ENCODE assay signal across 21 mouse cellular contexts in genomic region chr1:133321267-133321925, GRCm38 (mm10). TPM values are rescaled to one million over a fixed set of nuclear protein-coding genes. Genes with fewer than 3 reads are reported as not detected.
DNase-seq lines count a peak whose midpoint lies in the region; ATAC-seq lines count a peak whose summit lies in the region.
"Had no signal": no experiment of that assay in that cellular context is flagged by ENCODE, and none has a peak within 500 bp of the region (broad histone marks: within the 10 kb centered on the region; RNA-seq: fewer than 3 reads in every experiment).

Kiss1 (plus strand) TSS chr1:133321875.

- no peak within 1 kb of the TSS for H3K27ac ChIP-seq in hindbrain, embryonic 12.5 days
- no peak within 1 kb of the TSS for H3K27ac ChIP-seq in hindbrain, embryonic 16.5 days (ENCODE audit: low read depth, low read length)
- H3K27ac ChIP-seq in midbrain, embryonic 14.5 days (replicated peaks; ENCODE audit: low read depth, low read length): no peak within 1 kb of the TSS
- no peak within 1 kb of the TSS for H3K27ac ChIP-seq in midbrain, embryonic 10.5 days (replicated peaks)
- H3K27ac ChIP-seq: heart, embryonic 15.5 days; hindbrain, embryonic 14.5 days; limb, embryonic 13.5 days had no signal

- DNase-seq in midbrain, embryonic 14.5 days: peak; percentile 25
- no peak for DNase-seq in midbrain, embryonic 10.5 days (ENCODE audit: low spot score)
- DNase-seq in layer of hippocampus, postnatal 10 days (ENCODE audit: low spot score in 2 of 2): peak; percentile 40 to 47
- peak; percentile 59 for DNase-seq in lung, postnatal 14 days
- no peak for DNase-seq in thymus, postnatal 36 days
- no peak for DNase-seq in gastrocnemius, postnatal 10 days
- DNase-seq: cerebellum, adult 8-10 months; kidney, adult 2 months; kidney, postnatal 25 days; thymus, postnatal 14 days had no signal

- ATAC-seq in hindbrain, embryonic 12.5 days (ENCODE audit: low FRiP score): peak; percentile 52; the same call in 1 of the 2 replicates
- no peak for ATAC-seq in hindbrain, embryonic 16.5 days
- no peak for ATAC-seq in midbrain, embryonic 14.5 days (ENCODE audit: low FRiP score, low TSS enrichment)

- no peaks in the 10 kb centered on the region for H3K27me3 ChIP-seq in hindbrain, embryonic 12.5 days
- no peaks in the 10 kb centered on the region for H3K27me3 ChIP-seq in hindbrain, embryonic 16.5 days (replicated peaks; ENCODE audit: control insufficient read depth, insufficient read depth, low read length)
- no peaks in the 10 kb centered on the region for H3K27me3 ChIP-seq in midbrain, embryonic 14.5 days (ENCODE audit: control insufficient read depth, insufficient read depth, low read length)
- peaks cover 17% of the 10 kb centered on the region for H3K27me3 ChIP-seq in midbrain, embryonic 10.5 days (ENCODE audit: low read depth, poor library complexity, severe bottlenecking)
- H3K27me3 ChIP-seq: limb, embryonic 13.5 days had no signal

- H3K9me3 ChIP-seq in hindbrain, embryonic 12.5 days (replicated peaks): no peaks in the 10 kb centered on the region
- no peaks in the 10 kb centered on the region for H3K9me3 ChIP-seq in hindbrain, embryonic 16.5 days (ENCODE audit: control insufficient read depth, low read length)
- H3K9me3 ChIP-seq in midbrain, embryonic 14.5 days (ENCODE audit: control insufficient read depth, low read length): no peaks in the 10 kb centered on the region
- peaks cover 8% of the 10 kb centered on the region; the same call in 1 of the 2 replicates for H3K9me3 ChIP-seq in midbrain, embryonic 10.5 days (replicated peaks)
- H3K9me3 ChIP-seq: limb, embryonic 13.5 days had no signal

- H3K4me1 ChIP-seq in hindbrain, embryonic 12.5 days: peaks cover 9% of the 10 kb centered on the region
- no peaks in the 10 kb centered on the region for H3K4me1 ChIP-seq in hindbrain, embryonic 16.5 days (ENCODE audit: control insufficient read depth, insufficient read depth, low read depth, low read length)
- no peaks in the 10 kb centered on the region for H3K4me1 ChIP-seq in midbrain, embryonic 14.5 days (ENCODE audit: control insufficient read depth, insufficient read depth, low read length)
- H3K4me1 ChIP-seq in midbrain, embryonic 10.5 days: peaks cover 10% of the 10 kb centered on the region
- H3K4me1 ChIP-seq: heart, embryonic 15.5 days; limb, embryonic 13.5 days had no signal

- 78% methylated on average over 13 of the region's 13 CpGs for WGBS in hindbrain, embryonic 12.5 days
- 74% methylated on average over 13 of the region's 13 CpGs for WGBS in hindbrain, embryonic 16.5 days
- 78% methylated on average over 13 of the region's 13 CpGs for WGBS in midbrain, embryonic 14.5 days
- 86% methylated on average over 13 of the region's 13 CpGs for WGBS in midbrain, embryonic 10.5 days

- H3K4me2 ChIP-seq in hindbrain, embryonic 12.5 days (replicated peaks): no peak within 1 kb of the TSS
- no peak within 1 kb of the TSS for H3K4me2 ChIP-seq in hindbrain, embryonic 16.5 days (ENCODE audit: low read length)
- H3K4me2 ChIP-seq in midbrain, embryonic 14.5 days (ENCODE audit: low read length): no peak within 1 kb of the TSS
- H3K4me2 ChIP-seq: heart, embryonic 15.5 days; hindbrain, embryonic 14.5 days; limb, embryonic 13.5 days had no signal

- H3K36me3 ChIP-seq in hindbrain, embryonic 12.5 days: no peaks in the 10 kb centered on the region
- H3K36me3 ChIP-seq in hindbrain, embryonic 16.5 days (ENCODE audit: control insufficient read depth, insufficient read depth, low read length): no peaks in the 10 kb centered on the region
- H3K36me3 ChIP-seq in midbrain, embryonic 14.5 days (ENCODE audit: control insufficient read depth, insufficient read depth, low read length): no peaks in the 10 kb centered on the region
- no peaks in the 10 kb centered on the region for H3K36me3 ChIP-seq in midbrain, embryonic 10.5 days
- H3K36me3 ChIP-seq: heart, embryonic 15.5 days; limb, embryonic 13.5 days had no signal

- no peak within 1 kb of the TSS for H3K4me3 ChIP-seq in hindbrain, embryonic 12.5 days
- no peak within 1 kb of the TSS for H3K4me3 ChIP-seq in hindbrain, embryonic 16.5 days (ENCODE audit: low read length)
- H3K4me3 ChIP-seq in midbrain, embryonic 14.5 days (replicated peaks; ENCODE audit: low read depth, low read length): no peak within 1 kb of the TSS
- no peak within 1 kb of the TSS for H3K4me3 ChIP-seq in midbrain, embryonic 10.5 days
- H3K4me3 ChIP-seq: heart, embryonic 15.5 days; limb, embryonic 13.5 days had no signal

- no peak within 1 kb of the TSS for H3K9ac ChIP-seq in hindbrain, embryonic 12.5 days
- H3K9ac ChIP-seq in hindbrain, embryonic 16.5 days (ENCODE audit: low read depth, low read length): no peak within 1 kb of the TSS
- no peak within 1 kb of the TSS for H3K9ac ChIP-seq in midbrain, embryonic 14.5 days (replicated peaks; ENCODE audit: low read length)
- H3K9ac ChIP-seq: heart, embryonic 15.5 days; hindbrain, embryonic 14.5 days had no signal

RNA-seq across cellular contexts. Expression of gene Kiss1, which starts in this region (rescaled TPM):
- polyA plus RNA-seq in hindbrain, embryonic 12.5 days (2016; fragmentation: Nextera tagmentation; extraction: Ambion mirVana): not detected in 2 replicates
- not detected in 2 replicates for polyA plus RNA-seq in hindbrain, embryonic 16.5 days (2015; fragmentation: Nextera tagmentation; extraction: Ambion mirVana)
- not detected in 2 replicates for polyA plus RNA-seq in midbrain, embryonic 14.5 days (2014; fragmentation: Nextera tagmentation; extraction: Ambion mirVana)
- not detected in 2 replicates for polyA plus RNA-seq in midbrain, embryonic 10.5 days (2016; fragmentation: Nextera tagmentation; extraction: Ambion mirVana)
- total RNA-seq in layer of hippocampus, postnatal 10 days (2021): under 1 TPM in 1 of 2 experiments, not detected in 1; 0.59 TPM
- total RNA-seq in gastrocnemius, postnatal 10 days (2021): not detected
- total RNA-seq: adrenal gland, adult 18-20 months; ES-E14; granulocyte monocyte progenitor cell, adult 5-6 weeks; left cerebral cortex, adult 8-10 months had no signal
- polyA plus RNA-seq: heart, embryonic 15.5 days; hindbrain, embryonic 14.5 days; kidney, adult 2 months; limb, embryonic 13.5 days; liver, embryonic 16.5 days; stomach, embryonic 14.5 days had no signal

Comparison
In these comparisons a context has a peak if more than half of its experiments do, and no peak if none do; other contexts are left out.
1. Peak in ATAC-seq in hindbrain, embryonic 12.5 days; RNA of the gene not detected or under 1 TPM.
2. Peak in DNase-seq in midbrain, embryonic 14.5 days; RNA of the gene not detected or under 1 TPM.
3. Peak in DNase-seq in layer of hippocampus, postnatal 10 days; RNA of the gene not detected or under 1 TPM.